Mouse (Mus musculus): ENCODE data around the gene Epn3. TPM values are rescaled to one million over a fixed set of nuclear protein-coding genes. Genes with fewer than 3 reads are reported as not detected.
A peak's percentile ranks its signal among the peaks of the same experiment; 100 is the strongest.

The Epn3 gene
- polyA plus RNA-seq, 1 experiment from 2014 or later: 0.84 TPM

DNA sequence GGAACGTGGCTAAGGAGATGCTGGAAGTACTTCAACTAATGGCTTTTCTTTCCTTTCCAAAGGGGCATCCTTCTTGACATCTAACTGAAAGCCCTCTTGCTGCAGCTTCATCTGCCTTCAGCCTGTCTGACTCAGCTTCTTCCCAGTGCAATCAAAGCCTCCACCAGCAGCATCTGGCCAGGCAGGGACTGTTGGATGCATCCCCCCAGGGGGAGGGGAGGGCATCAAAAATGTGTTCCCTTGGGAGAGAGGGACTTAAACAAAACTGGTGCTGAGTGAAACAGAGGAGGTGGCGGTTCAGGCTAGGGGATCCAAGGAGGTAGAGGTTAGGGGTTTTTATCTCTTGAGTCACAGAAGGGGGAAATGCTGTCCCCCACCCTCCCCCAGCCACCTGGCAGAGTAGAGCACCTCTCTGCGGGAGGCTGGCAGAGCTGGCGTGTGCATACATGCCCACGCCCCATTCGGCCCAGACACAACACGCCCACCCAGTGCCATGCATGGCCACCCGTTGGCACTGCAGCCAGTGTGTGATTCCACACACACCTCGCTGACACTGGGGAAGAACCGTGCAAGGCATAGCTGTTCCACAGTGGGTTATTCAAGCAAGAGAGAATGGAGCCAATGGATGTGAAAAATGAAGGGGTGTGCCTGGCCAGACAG, 44.5 kb downstream of the Epn3 start:
- peak; percentile 10; the same call in 1 of the 2 replicates for ATAC-seq (replicated peaks; ENCODE audit: low FRiP score)
- Histone ChIP-seq H3K27me3 (replicated peaks; ENCODE audit: control insufficient read depth, insufficient read depth, low read length) (peaks cover 14% of the 10 kb centered on the region; the same call in 1 of the 2 replicates), H3K27ac (ENCODE audit: low read depth, low read length) (0 out of 2 replicates have a peak overlapping the region, but pooled peaks have one; percentile 74)

DNA sequence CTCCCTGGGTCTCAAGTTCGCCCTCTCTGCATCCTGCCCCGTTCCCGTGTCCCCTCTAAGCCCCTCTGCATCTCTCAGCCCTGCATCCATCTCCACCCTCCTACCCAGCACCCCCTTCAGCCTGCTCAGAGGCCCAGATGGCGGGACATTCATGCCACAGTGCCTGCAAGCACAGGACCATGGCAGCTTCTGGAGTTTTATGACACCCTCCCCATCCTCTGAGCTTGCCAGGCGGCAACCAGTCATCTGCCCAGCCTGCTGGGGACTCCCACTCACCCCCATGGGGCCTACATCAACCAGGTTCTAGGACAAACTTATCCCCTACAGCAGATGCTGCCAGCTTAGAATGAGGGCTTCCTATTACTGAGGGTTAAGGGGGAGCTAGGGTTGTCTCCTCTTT, 45.0 kb downstream of the Epn3 start:
- Histone ChIP-seq H3K36me3 (ENCODE audit: control insufficient read depth, insufficient read depth, low read length) (no peaks in the 10 kb centered on the region), H3K27me3 (replicated peaks; ENCODE audit: control insufficient read depth, insufficient read depth, low read length) (peaks cover 14% of the 10 kb centered on the region; the same call in 1 of the 2 replicates), H3K4me1 (replicated peaks; ENCODE audit: control insufficient read depth, insufficient read depth, low read length) (peaks cover 9% of the 10 kb centered on the region), H3K9me3 (ENCODE audit: control insufficient read depth, low read length) (no peaks in the 10 kb centered on the region), H3K27ac (ENCODE audit: low read depth, low read length) (no peak overlapping the region), H3K4me2 (no peak overlapping the region), H3K9ac (ENCODE audit: low read depth, low read length) (no peak overlapping the region), H3K4me3 (ENCODE audit: low read depth, low read length) (no peak overlapping the region)
- WGBS: 65% methylated on average over 5 of the region's 5 CpGs
- DNase-seq (ENCODE audit: low spot score) (no peak), ATAC-seq (replicated peaks; ENCODE audit: low FRiP score) (no peak)

More for the DNA sequence above, 44.5 kb downstream of the Epn3 start:
- no peak for DNase-seq (ENCODE audit: low spot score)
- peaks cover 9% of the 10 kb centered on the region for H3K4me1 ChIP-seq (replicated peaks; ENCODE audit: control insufficient read depth, insufficient read depth, low read length)
- H3K4me3 ChIP-seq (ENCODE audit: low read depth, low read length): no peak overlapping the region
- H3K4me2 ChIP-seq: peak overlapping the region; percentile 54
- no peak overlapping the region for H3K9ac ChIP-seq (ENCODE audit: low read depth, low read length)
- H3K36me3 ChIP-seq (ENCODE audit: control insufficient read depth, insufficient read depth, low read length): no peaks in the 10 kb centered on the region
- H3K9me3 ChIP-seq (ENCODE audit: control insufficient read depth, low read length): no peaks in the 10 kb centered on the region
- 70% methylated on average over 10 of the region's 10 CpGs for WGBS

DNA sequence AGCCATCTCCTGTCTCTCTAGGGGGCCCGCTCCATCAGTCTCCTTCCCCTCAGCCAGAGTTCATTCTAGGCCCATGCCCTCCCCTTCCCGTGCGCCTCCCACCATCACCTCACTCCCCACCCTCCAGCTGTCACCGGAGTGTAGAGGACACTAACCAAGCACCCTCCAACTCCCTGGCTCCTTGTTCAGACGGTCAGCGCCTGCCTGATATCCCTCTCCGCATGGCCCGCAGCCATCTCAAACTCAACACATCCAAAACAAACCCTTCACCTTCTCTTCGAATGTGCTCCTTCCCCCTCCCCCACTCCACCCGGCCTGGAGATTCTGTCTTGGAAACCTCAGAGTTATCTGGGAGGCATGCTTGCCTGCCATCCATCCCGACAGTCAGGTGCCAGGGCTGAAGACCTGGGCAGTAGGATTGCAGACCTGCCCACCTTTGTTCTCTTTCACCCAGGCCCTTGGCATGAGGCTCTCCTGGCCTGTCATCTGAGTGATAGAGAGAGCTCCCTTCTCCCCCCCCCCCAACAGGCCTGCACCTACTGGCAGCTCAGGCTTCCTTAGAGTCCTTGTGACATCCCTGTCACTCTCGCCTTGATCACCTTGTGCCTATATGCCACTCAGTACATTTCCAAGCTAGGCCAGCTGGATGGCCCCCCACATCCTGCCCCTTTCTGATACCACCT, 48.5 kb downstream of the Epn3 start:
- no peak overlapping the region for H3K27ac ChIP-seq (ENCODE audit: low read depth, low read length)
- H3K9me3 ChIP-seq (ENCODE audit: control insufficient read depth, low read length): no peaks in the 10 kb centered on the region
- 48% methylated on average over 12 of the region's 12 CpGs for WGBS
- H3K4me2 ChIP-seq: no peak overlapping the region
- H3K27me3 ChIP-seq (replicated peaks; ENCODE audit: control insufficient read depth, insufficient read depth, low read length): peaks cover 6% of the 10 kb centered on the region; the same call in 1 of the 2 replicates
- no peaks in the 10 kb centered on the region for H3K36me3 ChIP-seq (ENCODE audit: control insufficient read depth, insufficient read depth, low read length)
- H3K4me3 ChIP-seq (ENCODE audit: low read depth, low read length): no peak overlapping the region
- H3K4me1 ChIP-seq (replicated peaks; ENCODE audit: control insufficient read depth, insufficient read depth, low read length): peaks cover 2% of the 10 kb centered on the region; the same call in 1 of the 2 replicates
- DNase-seq (ENCODE audit: low spot score): no peak
- no peak overlapping the region for H3K9ac ChIP-seq (ENCODE audit: low read depth, low read length)
- no peak for ATAC-seq (replicated peaks; ENCODE audit: low FRiP score)

DNA sequence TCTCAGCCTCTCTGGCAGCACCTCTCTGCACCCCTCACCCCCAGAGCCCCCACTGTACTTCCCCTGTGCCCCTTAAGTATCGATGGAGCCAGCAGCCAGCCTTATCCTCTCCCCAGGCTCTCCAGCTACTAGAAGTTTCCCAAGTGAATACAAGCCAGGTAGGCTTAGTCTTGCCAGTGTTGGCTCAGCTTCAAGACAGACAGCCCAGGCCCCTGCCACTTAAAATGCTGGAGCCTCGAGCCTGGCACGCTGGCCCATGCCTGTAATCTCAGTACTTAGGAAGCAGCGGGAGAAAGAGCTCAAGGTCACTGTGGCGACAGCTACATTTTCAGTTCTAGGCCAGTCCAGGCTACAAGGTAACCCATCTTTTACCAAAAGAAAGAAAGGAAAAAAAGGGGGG, 49.9 kb downstream of the Epn3 start:
- Histone ChIP-seq H3K27me3 (replicated peaks; ENCODE audit: control insufficient read depth, insufficient read depth, low read length) (peaks cover 9% of the 10 kb centered on the region; the same call in 1 of the 2 replicates), H3K4me2 (no peak overlapping the region), H3K4me1 (replicated peaks; ENCODE audit: control insufficient read depth, insufficient read depth, low read length) (no peaks in the 10 kb centered on the region), H3K36me3 (ENCODE audit: control insufficient read depth, insufficient read depth, low read length) (no peaks in the 10 kb centered on the region), H3K9me3 (ENCODE audit: control insufficient read depth, low read length) (no peaks in the 10 kb centered on the region), H3K27ac (ENCODE audit: low read depth, low read length) (no peak overlapping the region), H3K4me3 (ENCODE audit: low read depth, low read length) (no peak overlapping the region), H3K9ac (ENCODE audit: low read depth, low read length) (no peak overlapping the region)
- no peak for DNase-seq (ENCODE audit: low spot score)
- WGBS: 55% methylated on average over 5 of the region's 5 CpGs
- no peak for ATAC-seq (replicated peaks; ENCODE audit: low FRiP score)

DNA sequence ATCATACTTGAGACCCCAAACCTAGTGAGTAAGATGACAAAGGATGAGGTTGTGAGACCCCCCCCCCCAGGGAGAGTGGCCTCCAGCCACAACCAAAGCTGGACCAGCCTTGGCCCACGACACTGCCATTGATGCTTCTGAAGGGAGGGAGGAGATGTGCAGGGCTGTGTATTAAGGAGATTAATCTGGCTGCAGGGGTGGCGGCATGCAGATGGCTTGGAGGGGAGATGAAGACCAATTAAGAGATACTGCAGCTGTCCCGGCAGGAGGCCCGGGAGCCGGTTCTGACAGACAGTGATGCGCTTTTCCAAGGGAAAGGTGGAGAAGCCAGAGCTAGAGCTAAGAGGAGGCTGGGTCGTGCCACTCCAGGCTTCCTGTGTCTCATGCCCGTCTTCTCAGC, 50.5 kb downstream of the Epn3 start:
- H3K9ac ChIP-seq (ENCODE audit: low read depth, low read length): no peak overlapping the region
- no peak overlapping the region for H3K4me3 ChIP-seq (ENCODE audit: low read depth, low read length)
- ATAC-seq (replicated peaks; ENCODE audit: low FRiP score) (no peak), DNase-seq (ENCODE audit: low spot score) (no peak)
- no peak overlapping the region for H3K4me2 ChIP-seq
- H3K27ac ChIP-seq (ENCODE audit: low read depth, low read length): no peak overlapping the region
- no peaks in the 10 kb centered on the region for H3K4me1 ChIP-seq (replicated peaks; ENCODE audit: control insufficient read depth, insufficient read depth, low read length)
- no peaks in the 10 kb centered on the region for H3K9me3 ChIP-seq (ENCODE audit: control insufficient read depth, low read length)
- H3K36me3 ChIP-seq (ENCODE audit: control insufficient read depth, insufficient read depth, low read length): no peaks in the 10 kb centered on the region
- H3K27me3 ChIP-seq (replicated peaks; ENCODE audit: control insufficient read depth, insufficient read depth, low read length): peaks cover 4% of the 10 kb centered on the region; the same call in 1 of the 2 replicates
- WGBS: 55% methylated on average over 8 of the region's 8 CpGs

DNA sequence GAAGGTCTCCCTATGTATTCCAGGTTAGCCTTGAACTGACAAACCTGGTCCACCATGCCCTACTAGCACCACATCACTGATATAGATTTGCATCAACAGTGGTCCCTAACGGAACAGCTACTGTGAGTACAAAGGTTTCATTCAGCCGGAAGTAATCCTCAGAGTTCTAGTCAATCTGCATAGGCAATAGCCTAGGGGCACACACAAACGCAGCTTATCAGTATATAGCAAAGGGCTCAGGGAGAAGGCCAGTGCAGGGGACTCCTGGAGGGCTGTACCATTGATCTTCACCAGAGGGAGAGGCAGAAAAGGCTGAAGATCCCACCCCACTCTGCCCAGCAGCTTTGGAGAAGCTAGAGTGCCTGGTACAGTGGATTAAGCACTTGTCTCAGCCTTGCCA, 52.8 kb downstream of the Epn3 start:
- H3K4me2 ChIP-seq: no peak overlapping the region
- 18% methylated on average over 3 of the region's 3 CpGs for WGBS
- H3K36me3 ChIP-seq (ENCODE audit: control insufficient read depth, insufficient read depth, low read length): no peaks in the 10 kb centered on the region
- H3K4me3 ChIP-seq (ENCODE audit: low read depth, low read length): no peak overlapping the region
- no peak overlapping the region for H3K27ac ChIP-seq (ENCODE audit: low read depth, low read length)
- DNase-seq (ENCODE audit: low spot score) (no peak), ATAC-seq (replicated peaks; ENCODE audit: low FRiP score) (0 out of 2 replicates have a peak, but pooled peaks have one; percentile 29)
- H3K27me3 ChIP-seq (replicated peaks; ENCODE audit: control insufficient read depth, insufficient read depth, low read length): peaks cover 6% of the 10 kb centered on the region; the same call in 1 of the 2 replicates
- no peaks in the 10 kb centered on the region for H3K4me1 ChIP-seq (replicated peaks; ENCODE audit: control insufficient read depth, insufficient read depth, low read length)
- H3K9me3 ChIP-seq (ENCODE audit: control insufficient read depth, low read length): no peaks in the 10 kb centered on the region
- H3K9ac ChIP-seq (ENCODE audit: low read depth, low read length): no peak overlapping the region

DNA sequence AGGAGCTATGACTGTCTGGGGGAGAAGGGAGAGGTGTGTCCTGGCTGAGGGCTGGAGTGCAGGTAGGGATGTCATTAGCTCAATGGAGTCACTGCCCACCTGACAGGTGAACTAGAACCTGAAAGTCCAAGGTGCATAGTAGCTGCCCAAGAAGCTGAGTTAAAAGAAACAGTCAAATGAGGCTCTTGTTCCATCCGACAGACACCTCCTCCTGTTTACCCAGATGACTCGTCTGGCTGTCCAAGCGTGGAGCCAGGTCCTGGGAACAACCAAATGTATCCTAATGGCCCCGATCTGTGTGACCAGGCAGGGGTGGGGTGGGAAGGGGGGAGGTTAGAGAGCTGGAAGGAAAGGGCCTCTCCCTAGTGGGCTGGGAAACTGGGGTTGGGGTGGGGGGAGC, 54.5 kb downstream of the Epn3 start:
- WGBS: 51% methylated on average over 4 of the region's 4 CpGs
- no peak overlapping the region for H3K9ac ChIP-seq (ENCODE audit: low read depth, low read length)
- no peak overlapping the region for H3K4me3 ChIP-seq (ENCODE audit: low read depth, low read length)
- no peak overlapping the region for H3K4me2 ChIP-seq
- H3K27ac ChIP-seq (ENCODE audit: low read depth, low read length): no peak overlapping the region
- no peaks in the 10 kb centered on the region for H3K4me1 ChIP-seq (replicated peaks; ENCODE audit: control insufficient read depth, insufficient read depth, low read length)
- H3K27me3 ChIP-seq (replicated peaks; ENCODE audit: control insufficient read depth, insufficient read depth, low read length): peaks cover 6% of the 10 kb centered on the region; the same call in 1 of the 2 replicates
- ATAC-seq (replicated peaks; ENCODE audit: low FRiP score) (no peak), DNase-seq (ENCODE audit: low spot score) (no peak)
- H3K9me3 ChIP-seq (ENCODE audit: control insufficient read depth, low read length): no peaks in the 10 kb centered on the region
- H3K36me3 ChIP-seq (ENCODE audit: control insufficient read depth, insufficient read depth, low read length): no peaks in the 10 kb centered on the region

DNA sequence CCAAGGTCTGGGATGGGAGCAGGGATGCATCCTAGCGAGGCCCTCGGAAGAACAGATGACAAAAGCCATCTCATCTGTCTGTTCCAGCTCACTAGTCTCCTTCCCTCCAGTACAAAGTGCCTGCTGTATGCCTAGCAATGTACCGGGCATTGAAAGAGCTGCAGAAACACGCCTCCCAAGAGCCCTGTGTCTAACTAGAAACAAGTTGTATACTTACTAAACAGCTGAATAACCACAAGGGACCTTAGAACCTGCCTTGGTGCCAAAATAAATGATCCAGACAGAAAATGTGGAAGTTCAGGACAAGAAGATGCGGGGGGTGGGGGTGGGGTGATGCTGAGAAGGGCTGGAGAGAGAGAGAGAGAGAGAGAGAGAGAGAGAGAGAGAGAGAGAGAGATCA, 54.9 kb downstream of the Epn3 start:
- Histone ChIP-seq H3K27me3 (replicated peaks; ENCODE audit: control insufficient read depth, insufficient read depth, low read length) (peaks cover 6% of the 10 kb centered on the region; the same call in 1 of the 2 replicates), H3K9ac (ENCODE audit: low read depth, low read length) (no peak overlapping the region), H3K4me2 (no peak overlapping the region), H3K27ac (ENCODE audit: low read depth, low read length) (no peak overlapping the region), H3K4me3 (ENCODE audit: low read depth, low read length) (no peak overlapping the region), H3K36me3 (ENCODE audit: control insufficient read depth, insufficient read depth, low read length) (no peaks in the 10 kb centered on the region), H3K9me3 (ENCODE audit: control insufficient read depth, low read length) (no peaks in the 10 kb centered on the region), H3K4me1 (replicated peaks; ENCODE audit: control insufficient read depth, insufficient read depth, low read length) (no peaks in the 10 kb centered on the region)
- no peak for ATAC-seq (replicated peaks; ENCODE audit: low FRiP score)
- 75% methylated on average over 5 of the region's 5 CpGs for WGBS
- no peak for DNase-seq (ENCODE audit: low spot score)
